Mouse (Mus musculus): ENCODE data around the gene Mettl6. TPM values are rescaled to one million over a fixed set of nuclear protein-coding genes. Genes with fewer than 3 reads are reported as not detected.

The Mettl6 gene
- polyA plus RNA-seq, 1 experiment = 35.4 TPM

DNA sequence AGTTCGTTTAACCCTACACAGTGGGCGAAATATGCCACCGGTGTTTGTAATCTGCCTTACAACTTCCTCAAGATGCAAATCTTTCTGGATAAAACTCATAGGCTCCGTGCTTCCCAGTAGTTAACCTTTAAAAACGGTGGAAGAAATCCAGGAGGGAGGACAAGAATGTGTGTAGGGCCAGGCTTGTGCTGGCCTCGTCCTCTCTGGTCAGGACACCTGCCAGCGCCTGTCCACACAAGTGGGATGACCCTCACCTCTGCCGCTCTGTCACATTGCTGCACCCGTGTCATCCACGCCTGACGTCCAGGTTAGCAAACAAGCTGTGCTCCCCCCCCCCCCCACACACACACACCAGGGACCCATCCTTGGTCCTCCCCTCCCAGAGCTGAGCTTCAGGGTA lies 55.6 kb downstream of the Mettl6 start:
- Histone ChIP-seq H3K36me3 (ENCODE audit: control insufficient read depth, insufficient read depth, low read length) (no peaks in the 10 kb centered on the region), H3K27me3 (ENCODE audit: control insufficient read depth, insufficient read depth, low read length) (no peaks in the 10 kb centered on the region), H3K4me1 (ENCODE audit: control insufficient read depth, insufficient read depth, low read length) (peaks cover 11% of the 10 kb centered on the region), H3K27ac (ENCODE audit: control insufficient read depth, insufficient read depth, low read depth, low read length) (no peak overlapping the region), H3K4me3 (ENCODE audit: control insufficient read depth, low read depth, low read length) (no peak overlapping the region)
- TF ChIP-seq CTCF (IDR thresholded peaks at IDR 0.05; ENCODE audit: control insufficient read depth, insufficient read depth, insufficient replicate concordance, low read depth, low read length) = no peak
- no peak for TF ChIP-seq POLR2A (IDR thresholded peaks at IDR 0.05; ENCODE audit: control insufficient read depth, low read depth, low read length)

DNA sequence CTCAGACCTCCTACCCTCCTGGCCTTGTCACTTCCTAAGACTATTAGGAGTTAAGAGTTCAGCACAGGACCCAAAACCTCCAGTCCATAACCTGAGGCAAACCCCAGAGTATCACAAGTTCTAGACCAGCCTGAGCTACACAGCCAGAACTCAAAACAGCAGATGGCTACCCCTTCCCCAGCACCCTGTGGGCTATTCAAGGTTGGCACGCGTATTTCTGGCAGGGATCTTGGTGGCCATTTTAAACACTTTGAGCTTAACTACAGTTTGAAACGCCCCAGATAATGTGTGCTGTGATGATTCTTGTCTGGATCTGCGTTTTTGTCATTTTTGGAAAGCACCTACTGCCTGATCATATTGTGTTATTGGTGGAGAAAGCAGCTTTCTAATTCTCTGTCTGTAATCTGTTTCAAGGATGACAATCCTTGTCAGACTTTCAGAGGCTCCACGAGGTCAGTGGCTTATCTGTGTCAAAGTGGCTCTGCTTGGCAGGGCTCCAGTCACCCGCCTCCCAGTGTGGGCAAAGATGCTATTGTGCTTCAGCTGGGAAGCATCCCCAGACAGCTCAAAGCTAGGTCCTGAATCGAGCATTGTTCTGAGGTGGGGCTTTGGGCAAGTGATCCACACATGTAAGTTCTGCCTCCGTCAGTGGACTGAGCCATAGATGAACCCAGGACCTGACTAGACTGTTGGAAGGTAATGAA lies 56.9 kb downstream of the Mettl6 start:
- Histone ChIP-seq H3K27ac (ENCODE audit: control insufficient read depth, insufficient read depth, low read depth, low read length) (no peak overlapping the region; the same call in 1 of the 2 replicates), H3K4me1 (ENCODE audit: control insufficient read depth, insufficient read depth, low read length) (peaks cover 11% of the 10 kb centered on the region), H3K27me3 (ENCODE audit: control insufficient read depth, insufficient read depth, low read length) (no peaks in the 10 kb centered on the region), H3K4me3 (ENCODE audit: control insufficient read depth, low read depth, low read length) (no peak overlapping the region), H3K36me3 (ENCODE audit: control insufficient read depth, insufficient read depth, low read length) (no peaks in the 10 kb centered on the region)
- TF ChIP-seq CTCF (IDR thresholded peaks at IDR 0.05; ENCODE audit: control insufficient read depth, insufficient read depth, insufficient replicate concordance, low read depth, low read length) (no peak), POLR2A (IDR thresholded peaks at IDR 0.05; ENCODE audit: control insufficient read depth, low read depth, low read length) (no peak)

DNA sequence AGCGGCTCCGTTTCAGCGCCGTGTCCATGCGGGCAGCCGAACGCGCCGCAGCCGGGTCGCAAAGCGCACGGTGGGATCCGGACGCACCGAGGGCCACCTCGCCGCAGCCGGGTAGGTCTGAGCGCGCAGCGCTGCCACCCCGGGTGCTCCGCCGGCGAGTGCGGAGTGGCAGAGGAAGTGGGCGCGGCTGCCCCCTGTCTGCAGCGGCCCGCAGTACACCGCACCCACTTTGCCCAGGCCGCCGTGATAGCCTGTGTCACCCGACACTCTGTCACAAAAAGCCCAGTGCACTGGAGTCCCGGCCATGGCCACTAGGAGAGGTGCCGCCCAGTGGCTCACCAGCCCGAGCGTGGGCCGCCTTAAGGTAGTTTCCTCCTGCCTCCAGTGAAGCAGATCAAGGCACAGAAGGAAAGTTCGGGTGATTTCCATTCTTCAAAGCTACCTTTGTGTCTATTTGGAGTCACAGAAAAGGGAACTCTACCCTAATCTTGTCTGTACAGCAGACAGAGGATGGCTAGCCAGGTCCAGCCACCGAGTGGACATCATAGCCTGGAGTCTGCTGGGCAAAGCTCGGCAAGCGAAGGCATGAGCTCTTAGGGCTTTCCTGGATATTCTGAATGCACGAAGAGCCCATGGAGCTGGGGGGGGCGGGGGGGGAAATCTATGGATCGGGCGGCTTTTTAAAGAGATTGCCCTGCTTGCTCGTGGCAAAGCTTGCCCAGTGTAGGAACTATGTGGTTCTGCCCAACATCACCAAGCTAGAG lies 58.7 kb downstream of the Mettl6 start, which contains the start of gene Sh3bp5:
Sh3bp5 (minus strand) TSS at position 149 of the 764 bp plus-strand sequence.
- Histone ChIP-seq H3K27ac (ENCODE audit: control insufficient read depth, insufficient read depth, low read depth, low read length) (peak within 1 kb of the TSS; percentile 76), H3K4me3 (ENCODE audit: control insufficient read depth, low read depth, low read length) (peak within 1 kb of the TSS; percentile 93), H3K4me1 (ENCODE audit: control insufficient read depth, insufficient read depth, low read length) (peaks cover 11% of the 10 kb centered on the region), H3K27me3 (ENCODE audit: control insufficient read depth, insufficient read depth, low read length) (no peaks in the 10 kb centered on the region), H3K36me3 (ENCODE audit: control insufficient read depth, insufficient read depth, low read length) (no peaks in the 10 kb centered on the region)
- peak; percentile 71; the same call in 1 of the 2 replicates for TF ChIP-seq CTCF (IDR thresholded peaks at IDR 0.05; ENCODE audit: control insufficient read depth, insufficient read depth, insufficient replicate concordance, low read depth, low read length)
- 0 out of 2 replicates have a peak, but pooled peaks have one; percentile 68 for TF ChIP-seq POLR2A (IDR thresholded peaks at IDR 0.05; ENCODE audit: control insufficient read depth, low read depth, low read length)

DNA sequence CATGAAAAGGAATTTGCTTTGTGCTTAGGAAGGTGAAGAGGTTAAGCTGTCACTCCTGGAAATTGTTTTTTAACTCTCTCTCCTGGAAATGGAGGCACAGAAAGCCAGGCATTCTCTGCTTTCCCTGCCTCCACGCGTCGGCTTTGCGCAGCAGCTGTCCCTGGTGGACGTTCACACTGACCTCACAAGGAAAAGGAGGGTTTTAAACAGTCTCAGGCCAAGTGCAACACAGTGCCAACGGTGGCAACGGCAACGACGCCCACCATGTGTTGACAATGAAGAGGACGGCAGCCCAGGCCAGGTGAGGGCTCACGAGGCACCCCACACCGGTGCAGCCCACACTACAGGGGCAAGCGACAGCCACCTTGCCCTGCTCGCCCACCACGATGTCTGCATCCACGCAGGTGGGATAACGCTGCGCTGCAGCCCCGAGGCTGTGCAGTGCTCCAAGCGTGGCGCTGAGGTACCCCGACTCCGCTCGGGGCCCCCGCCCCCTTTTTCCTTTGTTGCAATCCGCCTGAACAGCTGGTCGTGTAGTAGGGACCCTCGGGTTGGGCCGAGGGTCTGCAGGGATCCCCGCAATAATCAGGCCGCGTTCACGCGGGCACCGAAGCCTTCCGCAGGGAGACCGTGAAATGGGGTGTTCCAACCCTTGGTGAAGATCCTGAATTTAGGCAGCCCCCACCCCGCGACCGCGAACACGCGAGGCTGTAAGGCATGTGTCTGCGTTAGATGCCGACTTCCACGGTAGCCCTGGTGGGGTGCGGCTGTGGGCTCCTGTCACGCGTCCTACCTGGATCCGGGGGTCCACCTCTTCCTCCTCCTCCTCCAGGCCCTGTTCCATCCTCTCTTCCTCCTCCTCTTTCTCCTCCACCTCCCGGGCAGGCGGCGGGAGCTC lies 59.6 kb downstream of the Mettl6 start:
- TF ChIP-seq CTCF (IDR thresholded peaks at IDR 0.05; ENCODE audit: control insufficient read depth, insufficient read depth, insufficient replicate concordance, low read depth, low read length) (no peak; the same call in 1 of the 2 replicates), POLR2A (IDR thresholded peaks at IDR 0.05; ENCODE audit: control insufficient read depth, low read depth, low read length) (peak; percentile 57; the same call in 1 of the 2 replicates)
- H3K4me3 ChIP-seq (ENCODE audit: control insufficient read depth, low read depth, low read length) = peak overlapping the region; percentile 93
- peak overlapping the region; percentile 76 for H3K27ac ChIP-seq (ENCODE audit: control insufficient read depth, insufficient read depth, low read depth, low read length)
- peaks cover 11% of the 10 kb centered on the region for H3K4me1 ChIP-seq (ENCODE audit: control insufficient read depth, insufficient read depth, low read length)
- H3K27me3 ChIP-seq (ENCODE audit: control insufficient read depth, insufficient read depth, low read length) = no peaks in the 10 kb centered on the region
- H3K36me3 ChIP-seq (ENCODE audit: control insufficient read depth, insufficient read depth, low read length) = no peaks in the 10 kb centered on the region

DNA sequence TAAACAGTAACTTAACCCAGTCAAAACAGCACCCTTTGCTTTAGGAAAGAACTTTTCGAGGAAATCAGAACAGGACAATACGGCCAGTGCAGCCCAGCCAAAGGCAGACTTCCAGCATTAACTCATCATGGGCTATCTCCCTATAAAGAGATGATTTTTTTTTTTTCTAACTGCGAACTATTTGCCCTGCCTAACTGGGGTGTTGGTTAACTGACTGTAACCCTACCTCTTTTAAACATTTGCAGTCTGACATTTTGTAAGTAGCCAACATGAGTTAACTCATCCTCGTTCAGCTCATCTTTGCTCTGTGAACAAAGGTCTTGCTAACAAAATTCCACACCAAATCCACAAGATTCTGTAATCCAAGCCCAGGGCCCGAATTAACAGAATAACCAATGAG lies 60.4 kb downstream of the Mettl6 start:
- H3K36me3 ChIP-seq (ENCODE audit: control insufficient read depth, insufficient read depth, low read length) = no peaks in the 10 kb centered on the region
- TF ChIP-seq CTCF (IDR thresholded peaks at IDR 0.05; ENCODE audit: control insufficient read depth, insufficient read depth, insufficient replicate concordance, low read depth, low read length) = no peak
- TF ChIP-seq POLR2A (IDR thresholded peaks at IDR 0.05; ENCODE audit: control insufficient read depth, low read depth, low read length) = no peak
- H3K4me3 ChIP-seq (ENCODE audit: control insufficient read depth, low read depth, low read length) = no peak overlapping the region
- no peaks in the 10 kb centered on the region for H3K27me3 ChIP-seq (ENCODE audit: control insufficient read depth, insufficient read depth, low read length)
- H3K4me1 ChIP-seq (ENCODE audit: control insufficient read depth, insufficient read depth, low read length) = peaks cover 9% of the 10 kb centered on the region
- H3K27ac ChIP-seq (ENCODE audit: control insufficient read depth, insufficient read depth, low read depth, low read length) = no peak overlapping the region

DNA sequence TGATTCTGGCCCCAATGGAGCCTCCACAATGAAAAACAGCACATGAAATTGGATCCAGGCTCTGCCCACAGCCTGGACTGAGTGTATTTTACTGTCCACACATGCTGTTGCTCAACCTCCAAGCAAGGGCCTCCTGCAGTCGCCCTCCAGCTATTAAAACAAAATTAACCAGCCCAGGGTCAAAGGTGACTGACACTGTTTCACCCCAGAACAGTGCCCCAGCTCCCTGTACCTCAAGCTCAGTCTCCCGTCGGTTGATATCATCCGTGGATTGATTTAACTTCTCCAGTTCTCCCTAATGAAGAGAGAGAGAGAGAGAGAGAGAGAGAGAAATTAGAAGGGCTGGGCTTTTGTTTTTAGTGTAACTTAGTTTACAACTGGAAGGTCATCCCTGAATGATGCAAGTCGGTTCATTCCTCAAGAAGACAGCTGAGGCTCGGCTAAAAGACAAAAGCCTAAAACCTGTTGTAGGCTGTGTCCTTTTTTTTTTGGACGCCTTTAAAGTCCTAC lies 60.9 kb downstream of the Mettl6 start:
- Histone ChIP-seq H3K36me3 (ENCODE audit: control insufficient read depth, insufficient read depth, low read length) (no peaks in the 10 kb centered on the region), H3K4me1 (ENCODE audit: control insufficient read depth, insufficient read depth, low read length) (peaks cover 9% of the 10 kb centered on the region), H3K27ac (ENCODE audit: control insufficient read depth, insufficient read depth, low read depth, low read length) (no peak overlapping the region), H3K27me3 (ENCODE audit: control insufficient read depth, insufficient read depth, low read length) (no peaks in the 10 kb centered on the region), H3K4me3 (ENCODE audit: control insufficient read depth, low read depth, low read length) (no peak overlapping the region)
- no peak for TF ChIP-seq POLR2A (IDR thresholded peaks at IDR 0.05; ENCODE audit: control insufficient read depth, low read depth, low read length)
- no peak for TF ChIP-seq CTCF (IDR thresholded peaks at IDR 0.05; ENCODE audit: control insufficient read depth, insufficient read depth, insufficient replicate concordance, low read depth, low read length)

All from testis, adult 2 months (tissue).